Mouse (Mus musculus) adrenal gland, postnatal 36 days (tissue): ENCODE data around the gene Arfip1. TPM values are rescaled to one million over a fixed set of nuclear protein-coding genes. Genes with fewer than 3 reads are reported as not detected.
A peak's percentile ranks its signal among the peaks of the same experiment; 100 is the strongest.

Experiments used
- DNase-seq, 2 experiments: peaks; one replicate each; pipeline ENCODE4 v3.0.0; 2021; ENCODE audit warnings: mixed read lengths in 1 of 2
- long read RNA-seq, 2 experiments: library from polyadenylated mRNA; stranded (forward); transcript quantifications; one replicate each; pipeline ENCODE4 v2.0.0; 2021; ENCODE audit warnings: borderline sequencing depth in 2 of 2
- total RNA-seq, 2 experiments: library from RNA; stranded (reverse); gene quantifications; 2 replicates each; pipeline ENCODE4 v1.2.3; 2021

Arfip1 gene
- total RNA-seq = 10 to 100 TPM; 46.6 to 64.1 TPM
- long read RNA-seq, experiment 1, transcript Arfip1-203 (9 exons, 1,343 nt) = major isoform, 33 of 41 reads
- long read RNA-seq, experiment 1, partial matches to known transcripts = 3 of 41 reads
- long read RNA-seq, experiment 1, other reads (novel, unspliced or antisense) = 2 of 41 reads
- long read RNA-seq, experiment 2, transcript Arfip1-203 (9 exons, 1,343 nt) = major isoform, 5 of 8 reads
- long read RNA-seq, experiment 2, partial matches to known transcripts = 0 of 8 reads
- long read RNA-seq, experiment 2, other reads (novel, unspliced or antisense) = 1 of 8 reads

DNA sequence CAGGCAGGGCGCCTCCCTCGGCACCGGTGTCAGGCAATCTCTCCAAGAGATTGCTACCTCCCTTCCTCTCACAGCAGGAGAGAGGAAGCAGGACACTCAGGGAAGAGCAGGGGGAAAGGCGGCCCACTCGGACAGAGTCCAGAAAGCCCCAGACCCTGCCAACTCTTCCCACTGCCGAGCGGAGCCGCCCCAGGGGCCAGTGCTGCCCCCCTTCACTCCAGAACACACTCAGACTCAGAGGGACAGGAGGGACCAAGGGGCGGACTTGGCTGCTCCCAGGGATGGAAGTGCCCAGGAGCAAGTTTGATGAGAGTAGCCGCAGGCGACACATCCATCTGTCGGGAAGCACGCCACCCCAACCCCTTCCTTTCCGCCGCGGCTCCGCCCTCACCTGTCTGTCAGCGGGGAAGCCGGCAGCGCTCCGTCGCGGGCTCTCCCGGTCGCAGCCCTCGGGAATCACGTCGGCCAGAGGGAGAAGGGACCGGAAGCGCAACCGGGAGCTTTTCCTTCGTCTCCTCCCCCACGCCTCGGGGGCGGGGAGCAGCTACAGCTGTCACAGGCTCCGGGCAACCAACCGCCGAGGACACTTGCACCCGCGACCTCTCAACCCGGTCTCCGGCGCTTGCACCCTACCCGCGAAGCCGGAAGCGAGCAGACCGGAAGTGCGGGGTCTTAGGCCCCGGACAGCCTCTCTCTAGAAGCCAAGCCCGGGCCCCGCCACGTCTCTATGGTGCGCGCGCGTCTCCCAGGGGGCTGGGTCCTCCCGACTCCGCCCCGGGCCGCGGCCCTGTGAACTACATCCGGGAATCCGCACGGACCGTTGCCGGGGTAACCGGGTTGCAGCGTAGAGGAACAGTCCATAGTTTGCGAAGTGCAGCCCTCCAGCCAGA lies at the start of gene Arfip1:
Gene Arfip1 (minus strand): TSS at position 603 of the 890 bp plus-strand sequence.
- DNase-seq = peak; percentile 99

GRCm38 (mm10) chr3:84631586-84631985 lies 49.2 kb upstream of the Arfip1 start:
- DNase-seq = no peak

DNA sequence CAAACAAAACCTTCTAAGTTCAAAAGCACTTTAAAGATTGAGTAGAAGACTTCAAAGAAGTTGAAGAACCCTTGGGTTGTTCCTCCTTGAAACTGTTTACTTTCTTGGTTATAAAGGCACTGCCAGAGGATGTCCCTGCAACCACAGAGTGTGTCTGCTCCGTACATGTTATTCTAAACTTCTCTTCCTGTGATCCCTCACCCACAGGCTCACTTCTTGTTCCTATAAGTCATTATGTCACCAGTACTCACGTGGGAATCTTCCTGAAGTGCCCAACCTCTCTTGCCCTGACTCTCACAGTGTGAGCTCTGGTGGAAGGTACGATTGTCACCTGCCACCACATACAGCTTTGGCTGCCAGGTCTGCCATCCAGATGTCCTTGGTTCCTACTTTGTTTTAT lies 39.6 kb upstream of the Arfip1 start:
- no peak for DNase-seq

DNA sequence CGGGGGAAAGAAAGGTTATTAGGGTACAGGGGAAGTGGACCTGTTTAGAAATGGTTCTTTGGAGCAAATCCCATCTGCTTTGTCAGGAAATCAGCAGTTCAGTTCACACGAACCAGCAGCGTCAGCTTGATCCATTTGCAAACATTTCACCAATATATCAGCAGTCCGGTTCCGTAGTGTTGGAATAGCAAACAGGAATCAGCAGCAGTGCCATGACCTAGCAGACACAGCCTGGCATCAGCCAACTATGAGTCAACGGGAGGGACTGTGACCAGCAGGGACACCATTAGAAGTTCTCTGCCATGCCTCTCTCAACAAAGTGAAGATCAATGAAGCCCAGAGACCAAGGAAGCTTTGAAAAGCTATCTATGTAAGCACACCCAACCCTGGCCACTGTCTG lies 37.3 kb upstream of the Arfip1 start:
- no peak for DNase-seq

GRCm38 (mm10) chr3:84619056-84619455 lies 36.6 kb upstream of the Arfip1 start:
- no peak for DNase-seq

GRCm38 (mm10) chr3:84618627-84619026 lies 36.2 kb upstream of the Arfip1 start:
- no peak for DNase-seq

DNA sequence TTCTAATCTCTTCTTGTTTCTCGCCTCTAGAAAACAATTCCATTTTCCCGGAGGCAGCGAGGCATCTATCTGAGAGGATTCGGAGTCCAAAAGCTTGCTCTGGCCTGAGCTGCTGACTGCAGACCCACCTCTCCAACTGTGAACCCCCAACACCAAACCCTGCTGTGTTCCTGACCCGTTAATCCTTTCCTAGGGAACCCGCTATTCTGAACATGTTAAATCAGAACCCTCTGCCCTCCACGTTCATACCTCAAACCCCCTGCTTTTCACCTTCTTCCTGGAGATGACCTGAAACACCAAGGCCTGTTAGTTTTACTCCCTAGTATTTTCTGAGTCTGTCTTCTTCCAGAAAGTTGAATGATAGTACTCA lies 33.4 kb upstream of the Arfip1 start:
- DNase-seq = no peak

DNA sequence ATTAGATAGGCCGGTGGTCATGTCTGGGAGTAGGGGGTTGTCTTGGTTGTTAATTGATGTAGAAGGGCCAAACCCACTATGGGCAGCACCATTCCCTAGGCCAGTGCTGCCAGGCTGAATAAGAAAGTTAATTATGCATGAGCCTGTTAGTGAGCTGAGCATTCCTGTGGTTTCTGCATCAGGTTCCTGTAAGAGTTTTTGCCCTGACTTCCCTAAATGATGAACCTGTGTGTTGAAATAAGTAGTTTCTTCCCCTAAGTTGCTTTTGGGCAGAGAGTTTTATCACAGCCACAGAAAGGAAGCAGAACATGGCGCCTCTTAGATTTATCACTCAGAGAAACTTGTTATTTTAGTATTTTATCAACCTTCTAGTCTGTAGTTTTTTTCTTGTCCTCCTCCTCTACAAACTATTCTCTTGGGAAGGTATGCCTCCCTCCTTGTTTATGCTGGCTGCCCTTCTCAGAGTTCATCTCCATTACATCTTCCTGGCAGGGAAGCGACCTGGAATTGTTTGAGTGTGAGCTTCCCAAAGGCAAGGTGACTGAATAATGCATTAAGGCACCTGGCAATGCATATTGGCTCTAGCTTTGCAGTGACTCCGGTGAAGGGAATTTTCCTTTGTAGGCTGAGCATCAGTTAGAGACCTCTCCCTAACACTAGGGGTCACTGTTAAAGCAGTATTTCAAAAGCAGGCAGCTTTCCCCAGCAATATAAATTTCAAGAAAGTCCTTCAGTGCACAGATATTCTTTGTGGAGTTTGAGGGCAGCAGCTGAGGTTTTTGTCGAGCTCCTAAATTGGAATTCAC lies 32.8 kb upstream of the Arfip1 start:
- DNase-seq = peak in 1 of 2 experiments; percentile 34

- no peak for DNase-seq
Observed at GRCm38 (mm10) chr3:84610183-84610710, 27.8 kb upstream of the Arfip1 start.

DNA sequence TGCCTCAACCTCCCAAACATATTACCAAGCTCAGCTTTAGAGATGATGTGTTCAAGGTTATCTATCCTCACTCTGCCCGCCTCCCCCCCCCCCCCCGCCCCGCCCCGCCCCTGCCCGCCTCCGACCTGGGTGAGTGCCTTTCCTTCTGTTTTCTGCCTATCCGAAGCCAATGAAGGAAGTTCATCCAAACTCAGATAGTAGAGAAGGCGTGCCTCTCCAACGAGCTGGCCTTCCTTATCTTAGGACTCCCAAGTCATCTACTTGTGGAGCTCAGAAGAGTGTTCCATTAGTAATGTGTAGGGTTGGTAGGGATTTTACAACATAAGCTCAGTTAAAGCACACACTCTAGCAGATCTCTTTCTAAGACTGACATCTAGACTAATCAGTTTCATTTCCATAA lies 20.8 kb upstream of the Arfip1 start:
- DNase-seq = no peak

- DNase-seq = no peak
Observed at GRCm38 (mm10) chr3:84602759-84603158, 20.3 kb upstream of the Arfip1 start.

DNA sequence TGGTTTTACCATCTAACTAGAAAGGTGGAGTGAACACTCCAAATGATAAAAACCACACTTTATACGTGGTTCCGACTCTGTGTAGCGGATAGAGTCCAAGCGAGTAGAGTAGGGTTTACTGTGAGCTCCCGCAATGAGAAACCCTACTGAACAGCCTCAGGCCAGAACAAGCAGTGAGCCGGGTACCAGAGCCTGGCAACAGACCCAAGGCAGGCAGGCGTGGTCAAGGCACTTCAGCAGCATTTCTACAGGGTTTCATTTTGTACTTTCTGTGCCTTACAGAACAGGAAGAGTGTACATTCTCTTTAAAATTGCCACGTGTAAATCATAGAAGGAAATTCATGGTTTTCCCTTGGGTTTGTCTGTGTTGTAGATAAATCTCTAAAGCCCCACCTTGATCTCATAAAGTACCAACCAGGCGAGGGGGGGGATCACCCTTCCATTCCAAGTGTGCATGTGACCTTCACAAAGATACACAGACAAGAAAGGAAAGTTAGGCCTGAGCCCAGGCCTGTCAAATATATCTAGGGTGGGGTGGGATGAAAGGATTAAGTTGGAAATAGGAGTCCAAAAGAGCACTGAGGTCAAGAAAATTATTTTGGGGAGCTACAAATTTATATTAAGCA lies 19.6 kb upstream of the Arfip1 start:
- DNase-seq = no peak

DNA sequence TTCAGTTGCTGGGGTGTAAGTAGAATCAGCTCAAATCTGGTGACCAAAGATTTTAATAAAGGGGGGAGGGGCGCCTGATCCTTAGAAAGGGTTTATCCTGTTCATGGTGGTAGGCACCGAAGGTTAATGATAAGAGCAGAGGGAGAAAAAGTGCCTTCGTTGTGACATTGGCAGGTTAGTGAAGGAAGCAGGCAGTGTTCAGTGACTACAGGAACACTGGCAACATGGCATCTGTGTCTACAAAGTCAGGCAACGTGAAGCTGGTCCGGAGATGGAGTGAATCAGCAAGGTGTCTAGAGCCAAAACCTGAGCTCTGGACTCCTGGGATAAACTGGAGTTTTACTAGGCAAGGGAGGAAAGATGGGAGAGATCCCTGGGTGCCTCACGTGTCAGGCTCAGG lies 16.3 kb upstream of the Arfip1 start:
- DNase-seq = no peak

DNA sequence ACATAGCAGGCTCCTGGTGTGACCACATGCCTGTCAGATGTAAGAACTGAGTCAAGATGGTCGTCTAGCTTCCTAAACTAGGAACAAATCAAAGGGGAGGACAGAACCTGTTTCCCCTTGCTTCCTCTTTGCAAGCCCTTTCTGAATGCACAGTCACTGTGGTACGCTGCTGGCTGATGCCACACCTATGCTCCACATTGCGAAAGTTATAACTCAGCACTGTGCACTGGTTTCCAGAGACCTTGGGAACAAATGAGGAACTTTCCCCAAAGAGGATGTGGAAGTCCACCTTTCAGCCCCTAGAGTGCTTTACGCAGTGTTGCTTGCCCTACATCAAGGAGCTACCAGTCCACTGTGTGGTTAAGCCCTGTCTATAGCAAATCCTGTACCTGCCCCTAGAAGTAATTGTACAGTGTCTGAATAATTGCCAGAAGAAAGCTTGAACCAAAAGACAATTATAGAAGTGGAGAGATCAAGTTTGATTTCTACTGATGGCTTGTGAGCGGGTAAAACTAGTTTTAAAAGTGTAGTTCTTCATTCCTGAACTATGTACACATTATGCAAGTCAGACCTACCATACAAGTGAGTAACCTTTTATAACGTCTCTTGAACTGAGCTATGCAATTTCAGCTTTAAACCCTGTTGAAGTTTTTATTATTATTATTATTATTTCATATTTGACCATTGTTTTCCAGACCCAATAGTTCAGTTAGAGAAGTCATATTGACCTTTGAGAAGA lies 15.7 kb upstream of the Arfip1 start:
- DNase-seq = no peak

- no peak for DNase-seq
Observed at GRCm38 (mm10) chr3:84595677-84596234, 13.3 kb upstream of the Arfip1 start.

DNA sequence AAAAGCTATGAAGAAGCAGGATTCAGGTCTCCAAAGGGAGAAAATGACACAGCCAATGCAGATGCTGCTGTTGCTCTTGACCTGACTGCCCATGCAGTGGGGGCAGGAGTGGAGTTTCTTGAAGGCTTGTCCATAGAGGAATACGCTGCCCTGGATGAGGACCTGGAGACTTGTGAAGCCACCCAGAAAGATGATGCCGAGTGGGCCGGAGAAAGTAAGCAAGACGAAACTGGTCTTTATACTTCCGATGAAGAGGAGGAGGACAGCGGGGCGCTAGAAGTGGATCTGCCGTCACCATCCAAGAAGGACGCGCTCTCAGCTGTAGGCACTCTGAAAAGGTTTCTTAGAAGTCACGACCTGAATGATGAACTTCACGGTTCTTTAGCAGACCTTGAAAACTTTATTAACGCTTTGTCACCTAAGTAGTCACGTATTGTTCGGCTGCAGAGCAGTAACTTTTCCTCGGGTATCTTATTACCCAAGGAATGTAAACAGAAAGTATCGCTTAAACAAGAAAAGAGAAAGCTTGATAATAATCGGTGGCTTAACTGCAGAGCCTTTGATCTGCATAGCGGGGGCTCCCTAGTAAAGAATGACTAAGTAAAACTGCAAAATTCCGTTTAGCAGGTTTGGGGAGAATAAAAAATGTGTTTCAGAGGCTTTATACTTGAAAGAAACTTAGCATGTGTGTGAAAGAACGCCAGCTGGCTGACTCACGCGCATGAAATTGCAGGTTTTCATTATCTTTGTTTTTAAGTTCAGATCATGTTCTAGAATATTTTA lies 12.7 kb upstream of the Arfip1 start:
- no peak for DNase-seq

DNA sequence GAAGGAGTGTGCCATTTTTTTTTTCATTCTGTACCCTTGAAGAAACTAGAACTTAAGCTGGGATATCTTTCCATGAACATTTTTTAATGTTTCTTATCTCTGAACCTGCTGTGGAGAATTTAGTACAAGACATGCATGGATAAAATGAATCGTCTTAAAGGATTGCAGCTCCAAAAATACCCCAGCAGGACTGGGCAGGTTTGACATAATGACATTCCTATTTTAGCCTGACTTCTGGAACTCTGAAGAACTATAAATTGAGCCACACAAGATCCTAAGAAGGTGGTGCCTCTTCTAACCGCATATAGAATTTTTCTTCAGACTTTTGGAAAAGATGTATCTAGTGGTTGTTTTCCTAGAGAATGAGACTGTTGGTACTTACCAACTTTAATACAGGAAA lies 10.8 kb upstream of the Arfip1 start, which contains the start of gene Tigd4:
Gene Tigd4 (plus strand): TSS at position 301 of the 400 bp plus-strand sequence.
- DNase-seq = no peak

GRCm38 (mm10) chr3:84586736-84587135 lies 4.3 kb upstream of the Arfip1 start:
- DNase-seq = no peak

DNA sequence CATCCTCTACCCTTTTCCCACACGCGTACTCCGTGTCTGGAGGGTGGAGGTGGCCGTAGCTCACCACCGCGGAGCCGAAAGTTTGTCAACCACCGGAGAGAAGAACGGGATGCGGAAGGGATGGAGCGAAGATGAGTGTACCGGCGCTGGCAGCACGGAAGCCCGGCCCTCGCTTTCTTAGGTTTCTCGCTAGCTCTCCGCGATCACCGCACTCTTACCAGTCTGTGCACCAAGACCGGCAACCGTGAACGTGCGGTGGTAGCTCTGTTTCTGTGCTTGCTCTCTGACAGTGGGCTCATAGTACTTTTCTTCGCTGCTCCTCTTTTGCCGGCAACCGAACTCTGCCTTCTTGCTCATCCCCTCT lies 470 bp upstream of the Arfip1 start:
- DNase-seq = no peak

DNA sequence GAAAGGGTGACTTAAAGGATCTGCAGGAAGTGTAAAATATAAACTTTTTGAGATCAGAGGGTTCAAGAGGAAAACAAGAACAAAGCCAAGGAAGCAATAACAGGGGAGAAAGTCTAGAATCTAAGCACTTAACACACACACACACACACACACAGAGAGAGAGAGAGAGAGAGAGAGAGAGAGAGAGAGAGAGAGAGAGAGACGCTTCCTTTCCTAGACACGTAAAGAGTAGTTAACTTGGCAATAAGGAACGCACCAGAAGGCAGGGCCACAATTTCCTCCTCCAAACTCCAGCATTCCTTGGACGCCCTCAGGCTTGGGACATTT lies 766 bp downstream of the Arfip1 start:
- DNase-seq = no peak
